Mouse (Mus musculus): ENCODE data around the gene Fbrsl1.

The Fbrsl1 gene

DNA sequence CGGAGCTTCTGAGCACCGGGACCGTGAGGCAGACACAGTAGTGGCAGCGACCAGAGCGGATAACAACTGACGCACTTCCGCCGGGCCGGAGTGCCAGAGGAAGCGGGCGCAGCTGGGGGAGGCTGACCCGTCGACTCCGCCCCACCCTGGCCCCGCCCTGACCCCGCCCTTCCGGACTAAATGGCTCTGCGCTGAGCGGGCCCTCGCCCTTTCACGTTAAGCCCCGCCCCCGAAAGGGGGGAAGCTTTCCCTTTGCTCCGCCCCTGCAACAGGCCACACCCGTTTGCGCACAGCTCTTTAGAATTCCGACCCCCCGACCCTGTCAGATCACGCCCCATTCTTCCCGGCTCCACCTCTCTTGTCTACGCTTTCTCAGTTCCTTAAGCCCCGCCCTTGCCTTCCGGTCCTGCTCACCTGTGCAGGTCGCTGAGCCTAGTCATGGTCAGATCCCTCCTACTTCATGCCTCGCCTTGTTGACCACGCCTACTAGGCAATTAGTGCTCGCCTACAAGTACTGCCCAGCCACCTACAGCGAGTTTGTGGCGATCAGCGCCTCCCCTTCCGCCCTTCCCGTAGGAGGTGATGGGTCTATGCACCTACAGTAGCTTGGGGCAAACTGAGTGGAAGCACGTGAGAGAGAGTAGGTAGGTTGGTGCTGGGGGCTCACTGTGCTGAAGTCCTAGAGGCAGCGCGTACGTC, at the start of gene Fbrsl1:
Fbrsl1 (minus strand) TSS at position 68 of the 699 bp plus-strand sequence.
- in situ Hi-C loops (cut with MboI, MseI): no loop called here

DNA sequence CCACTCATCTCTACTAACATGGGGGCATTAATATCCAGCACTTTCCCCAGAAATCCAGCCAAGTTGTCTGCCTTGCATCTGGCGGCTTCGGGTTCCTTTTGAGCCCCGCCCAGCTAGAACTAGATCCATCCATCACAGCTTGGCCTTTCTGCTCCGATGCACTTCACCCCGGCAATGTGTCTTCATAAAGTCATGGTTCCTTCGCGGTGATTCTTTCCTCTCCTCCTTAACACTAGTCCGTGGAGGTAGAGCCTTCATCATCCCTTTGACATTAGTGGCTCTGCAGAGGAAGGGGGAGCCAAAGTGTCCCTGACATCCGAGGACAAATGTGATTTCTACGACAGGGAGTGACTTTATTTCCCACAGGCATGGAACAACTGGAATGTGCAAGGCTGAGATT, 49.8 kb upstream of the Fbrsl1 start:
- in situ Hi-C loops (cut with MboI, MseI): loop anchor here (5.0 kb wide), 1 partner anchor 134 kb away; no protein-coding TSS in a partner anchor

DNA sequence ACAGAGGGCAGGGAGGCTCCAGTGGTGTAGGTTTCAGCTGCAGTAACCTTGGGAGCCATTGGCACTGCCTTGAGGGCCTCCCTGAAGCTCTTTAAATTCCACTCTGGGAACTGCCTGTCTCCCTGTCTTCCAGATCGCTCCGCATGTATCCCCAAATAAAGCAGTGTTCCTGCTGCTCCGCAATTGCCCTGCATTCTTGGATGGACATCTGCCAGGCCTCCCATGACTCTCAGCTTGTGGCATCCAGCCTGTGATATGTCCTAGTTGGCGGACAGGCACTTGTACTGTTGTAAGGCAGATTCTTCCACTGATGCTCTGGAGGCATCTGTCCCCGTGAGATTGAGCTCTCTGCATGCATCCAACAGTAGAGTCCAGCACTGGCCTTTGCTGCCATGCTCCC, 49.3 kb upstream of the Fbrsl1 start:
- in situ Hi-C loops (cut with MboI, MseI): loop anchor here (5.0 kb wide), 1 partner anchor 135 kb away; no protein-coding TSS in a partner anchor

DNA sequence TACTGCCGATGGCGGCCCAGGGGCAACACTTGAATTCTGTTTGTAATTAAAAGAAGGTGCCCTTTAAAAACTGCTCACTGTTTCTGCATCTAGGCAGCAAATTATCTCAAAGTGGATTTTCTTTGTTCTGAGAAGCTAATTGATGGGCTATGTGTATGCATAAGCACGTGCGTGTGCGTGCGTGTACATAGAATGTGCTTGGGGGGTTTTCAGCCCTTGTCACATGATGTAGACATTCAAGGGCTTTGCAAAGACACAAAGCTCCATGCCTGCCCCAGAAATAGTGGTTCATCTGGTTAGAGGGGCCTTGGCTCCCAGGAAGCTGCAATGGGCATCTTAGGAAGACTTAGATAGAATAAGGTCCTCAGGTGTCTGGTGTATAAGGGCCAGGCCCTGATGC, 46.7 kb upstream of the Fbrsl1 start:
- in situ Hi-C loops (cut with MboI, MseI): loop anchor here (5.0 kb wide), 1 partner anchor 137 kb away; no protein-coding TSS in a partner anchor

DNA sequence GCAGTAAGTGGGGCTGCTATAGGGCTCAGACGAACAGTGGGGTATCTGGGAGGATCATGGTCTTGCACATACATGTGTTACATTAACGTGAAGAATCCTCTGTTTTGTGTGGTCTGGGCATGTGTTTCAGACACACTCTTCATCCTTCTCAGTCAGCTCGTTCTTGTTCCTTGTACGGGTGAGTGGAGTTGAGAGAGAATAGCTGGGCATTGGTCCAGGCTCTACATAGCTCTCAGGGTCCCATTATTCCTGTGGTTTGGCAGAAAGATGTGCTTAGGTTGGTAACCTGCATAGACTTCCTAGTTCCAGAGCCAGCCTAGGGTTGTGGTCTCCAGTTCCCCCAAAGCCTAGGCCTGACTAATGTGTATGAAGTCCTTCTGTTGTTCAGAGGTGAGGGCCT, 46.1 kb upstream of the Fbrsl1 start:
- in situ Hi-C loops (cut with MboI, MseI): no loop called here

DNA sequence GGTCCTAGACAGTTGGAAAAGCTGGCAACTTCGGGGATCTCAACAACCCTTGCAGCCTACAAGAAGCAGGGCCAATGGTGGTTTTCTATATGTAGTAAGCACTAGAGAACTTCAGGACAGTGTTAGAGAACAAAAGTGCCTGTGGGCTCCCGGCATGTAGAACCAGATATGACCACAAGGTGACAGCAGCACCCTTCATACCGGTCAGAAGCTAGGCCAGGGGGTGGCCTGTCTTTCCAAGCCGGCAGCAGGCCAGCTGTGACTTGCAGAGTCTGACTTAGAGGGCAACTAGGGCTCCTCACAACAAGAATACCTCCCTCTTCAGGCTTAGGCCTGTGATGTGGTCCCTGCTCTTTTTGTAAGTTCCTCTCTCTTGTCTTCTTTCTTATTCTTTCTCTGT, 45.5 kb upstream of the Fbrsl1 start:
- in situ Hi-C loops (cut with MboI, MseI): no loop called here

DNA sequence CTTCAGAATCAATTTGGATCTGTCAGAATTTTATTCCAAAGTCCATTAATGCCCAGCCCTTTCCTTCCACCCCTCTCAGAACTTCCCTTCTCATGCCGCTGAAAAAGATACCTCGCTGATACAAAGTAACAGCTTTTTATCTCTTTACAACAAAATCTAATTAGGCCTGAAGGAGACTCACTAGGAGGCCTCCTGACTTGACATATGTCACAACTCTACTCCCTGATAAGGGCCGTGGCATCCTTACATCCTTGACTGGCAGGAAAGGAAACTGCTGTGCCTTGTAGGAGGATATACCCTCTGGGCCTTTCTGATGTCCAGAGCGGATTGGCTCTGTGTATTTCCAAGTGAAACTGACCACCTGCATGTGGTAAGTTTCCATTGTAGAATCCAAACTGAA, 41.3 kb upstream of the Fbrsl1 start:
- in situ Hi-C loops (cut with MboI, MseI): loop anchor here (10.0 kb wide), 1 partner anchor 715 kb away; no protein-coding TSS in a partner anchor

DNA sequence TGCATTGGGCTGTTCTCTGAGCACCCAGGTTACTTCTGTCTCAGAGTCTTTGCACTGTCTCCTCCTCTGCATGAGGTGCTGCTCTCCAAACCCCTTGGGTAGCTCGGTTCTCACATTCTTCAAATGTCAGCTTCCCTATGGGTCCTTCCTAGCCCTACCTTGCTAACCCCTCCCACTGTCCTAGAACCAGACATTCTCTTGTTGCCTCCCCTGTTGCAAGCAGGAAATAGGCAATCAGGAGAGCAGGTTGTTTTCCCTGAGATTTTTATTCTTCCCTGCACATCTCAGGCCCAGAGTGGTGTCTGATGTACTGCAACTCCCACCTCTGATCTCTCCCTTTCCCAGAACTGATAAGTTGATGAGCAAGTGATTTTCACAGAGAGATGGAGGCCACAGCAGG, 39.6 kb upstream of the Fbrsl1 start:
- in situ Hi-C loops (cut with MboI, MseI): loop anchor here (10.0 kb wide), 1 partner anchor 717 kb away; no protein-coding TSS in a partner anchor

DNA sequence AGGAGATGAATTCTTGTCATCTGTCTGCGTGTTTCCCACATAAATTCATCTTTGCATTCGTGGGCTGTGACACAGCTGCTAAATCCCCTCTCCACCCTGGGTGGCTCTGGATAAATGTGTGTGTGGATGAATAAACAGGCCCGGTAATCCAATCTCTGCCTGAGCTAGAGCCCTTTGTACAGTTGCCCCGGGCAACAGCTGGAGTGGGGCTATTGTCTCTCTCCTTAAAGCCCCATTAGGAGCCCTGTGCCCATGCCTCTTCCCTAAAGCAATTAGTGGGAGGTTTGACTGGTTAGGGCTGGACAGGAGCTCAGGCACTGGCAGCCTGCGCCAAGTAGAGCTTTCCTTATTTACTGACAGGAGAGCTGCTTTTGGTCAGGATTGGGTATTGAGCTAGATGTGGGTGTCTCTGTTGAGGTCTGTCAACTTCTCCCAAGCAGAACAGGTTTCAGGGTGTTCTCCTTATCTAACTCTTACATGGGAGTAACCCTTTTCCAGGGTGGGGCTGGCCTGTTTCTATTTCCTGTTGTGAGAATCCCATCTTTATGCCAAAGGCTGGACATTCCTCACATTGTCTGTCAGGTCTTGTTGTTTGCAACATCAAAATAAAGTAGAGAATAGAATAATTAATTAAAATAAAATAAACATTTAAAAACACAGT, 38.5 kb upstream of the Fbrsl1 start:
- in situ Hi-C loops (cut with MboI, MseI): loop anchor here (10.0 kb wide), 1 partner anchor 718 kb away; no protein-coding TSS in a partner anchor

DNA sequence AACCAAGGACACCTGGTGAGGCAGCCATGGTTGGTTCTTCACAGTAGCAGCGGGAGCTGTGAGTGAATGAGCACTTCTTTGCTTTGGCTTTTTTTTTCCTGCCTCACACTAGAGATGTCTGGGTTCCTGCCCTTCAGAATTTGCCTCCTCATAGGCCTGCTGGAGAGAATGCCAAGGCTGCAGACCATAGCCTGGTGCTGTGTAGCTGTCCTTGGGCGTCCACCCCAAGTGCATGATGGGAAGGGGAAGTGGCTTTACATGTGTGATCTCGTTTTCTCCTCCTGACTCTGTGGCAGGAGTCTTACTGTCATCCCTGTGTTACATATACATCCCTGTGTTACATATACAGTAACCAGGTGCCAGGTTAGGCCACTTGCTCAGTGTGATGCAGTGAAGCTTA, 36.4 kb upstream of the Fbrsl1 start:
- in situ Hi-C loops (cut with MboI, MseI): loop anchor here (10.0 kb wide), 1 partner anchor 720 kb away; no protein-coding TSS in a partner anchor

DNA sequence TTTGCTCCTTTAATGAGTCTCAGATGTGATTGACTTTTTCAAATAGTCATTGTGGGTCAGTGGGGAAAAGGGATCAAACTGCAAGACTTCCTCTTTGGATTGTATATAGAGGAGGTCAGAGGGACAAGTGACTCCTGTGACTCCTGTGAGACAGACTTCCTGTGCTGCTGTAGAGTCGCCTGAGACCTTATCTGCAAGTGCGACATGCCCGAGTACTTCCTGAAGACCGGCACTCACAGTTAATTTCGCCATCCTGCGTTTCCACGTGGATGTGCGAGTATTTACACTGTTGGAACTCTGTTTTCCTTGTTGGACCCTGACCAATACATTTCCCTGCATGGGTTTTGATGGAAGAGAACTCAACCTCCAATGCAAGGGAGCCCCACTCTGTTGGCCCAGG, 30.9 kb upstream of the Fbrsl1 start:
- in situ Hi-C loops (cut with MboI, MseI): no loop called here

DNA sequence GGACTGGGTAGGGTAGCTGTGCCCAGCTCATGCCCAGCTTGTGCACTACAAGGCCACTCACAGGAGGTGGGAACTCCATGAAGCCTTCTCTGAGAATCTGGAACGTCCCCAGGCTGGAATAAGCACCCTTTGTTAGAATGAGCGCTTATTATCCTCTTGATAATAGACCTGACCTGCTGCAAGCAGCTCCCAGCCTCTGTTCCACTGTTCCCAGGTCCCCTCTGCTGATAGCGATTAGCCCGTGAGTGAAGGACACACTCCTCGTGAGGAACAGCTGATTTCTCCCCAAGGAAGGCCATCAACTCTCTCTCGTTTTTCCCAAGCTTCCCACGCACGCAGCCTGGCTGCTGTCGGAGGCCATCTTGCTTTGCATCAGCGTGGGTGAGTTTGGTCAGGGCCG, 25.9 kb upstream of the Fbrsl1 start:
- in situ Hi-C loops (cut with MboI, MseI): no loop called here

DNA sequence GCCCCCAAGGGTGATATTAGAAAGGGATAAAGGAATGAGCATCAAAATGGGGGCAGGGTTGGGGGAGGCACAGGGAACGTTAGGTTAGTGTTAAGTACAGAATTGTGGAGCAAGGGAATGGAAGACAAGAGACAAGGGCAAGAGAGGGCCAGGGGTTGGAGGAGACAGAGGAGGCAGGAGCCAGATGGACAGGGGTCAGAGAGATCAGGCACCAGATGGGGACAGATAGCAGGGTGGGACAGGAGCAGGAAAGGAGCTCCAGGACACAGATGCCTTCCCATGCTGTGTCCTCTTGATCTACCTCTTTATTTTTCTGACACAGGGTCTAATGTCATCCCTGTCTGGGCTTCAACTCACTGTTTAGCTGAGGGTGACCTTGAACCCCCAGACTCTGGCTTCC, 24.5 kb upstream of the Fbrsl1 start:
- in situ Hi-C loops (cut with MboI, MseI): no loop called here

DNA sequence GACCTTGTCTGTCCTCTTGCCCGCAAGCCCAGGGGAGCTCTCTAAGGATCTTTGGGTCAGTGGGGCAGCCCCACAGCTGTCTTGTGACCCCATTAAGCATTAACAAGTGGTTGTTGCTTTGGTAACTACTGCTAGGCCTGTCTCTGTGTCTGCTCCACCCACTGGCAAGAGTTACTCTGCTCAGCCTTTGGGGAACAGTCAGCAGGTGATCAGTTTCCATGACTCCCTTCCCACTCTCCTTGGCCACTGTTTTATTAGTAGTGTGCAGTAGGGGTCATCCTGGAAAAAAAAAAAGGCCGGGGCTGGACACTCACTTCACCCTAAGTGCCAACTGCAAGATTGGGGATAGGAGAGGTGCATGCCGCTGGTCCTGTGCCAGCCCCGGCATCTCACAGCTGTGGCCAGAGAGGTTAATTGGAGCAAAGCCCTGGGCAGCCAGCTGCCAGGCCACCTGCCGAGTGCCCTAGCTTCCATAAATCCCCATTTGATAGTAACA, 23.7 kb upstream of the Fbrsl1 start:
- in situ Hi-C loops (cut with MboI, MseI): no loop called here

DNA sequence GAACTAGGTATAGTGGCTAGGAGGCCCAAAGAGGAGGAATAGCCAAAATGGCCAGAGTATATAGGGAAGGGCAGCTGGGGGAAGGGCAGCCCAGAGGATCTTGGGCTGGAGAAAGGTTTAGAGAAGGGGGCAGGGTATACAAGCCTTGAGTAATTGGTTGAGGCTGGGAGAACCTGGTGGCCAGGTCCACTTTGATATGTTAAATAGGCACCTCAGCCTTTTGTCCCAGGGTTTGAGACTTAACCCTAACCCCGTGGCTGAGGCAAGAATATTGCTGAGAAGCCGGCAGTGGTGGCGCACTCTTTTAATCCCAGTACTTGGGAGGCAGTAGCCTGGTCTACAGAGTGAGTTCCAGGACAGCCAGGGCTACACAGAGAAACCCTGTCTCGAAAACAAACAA, 23.0 kb upstream of the Fbrsl1 start:
- in situ Hi-C loops (cut with MboI, MseI): no loop called here

DNA sequence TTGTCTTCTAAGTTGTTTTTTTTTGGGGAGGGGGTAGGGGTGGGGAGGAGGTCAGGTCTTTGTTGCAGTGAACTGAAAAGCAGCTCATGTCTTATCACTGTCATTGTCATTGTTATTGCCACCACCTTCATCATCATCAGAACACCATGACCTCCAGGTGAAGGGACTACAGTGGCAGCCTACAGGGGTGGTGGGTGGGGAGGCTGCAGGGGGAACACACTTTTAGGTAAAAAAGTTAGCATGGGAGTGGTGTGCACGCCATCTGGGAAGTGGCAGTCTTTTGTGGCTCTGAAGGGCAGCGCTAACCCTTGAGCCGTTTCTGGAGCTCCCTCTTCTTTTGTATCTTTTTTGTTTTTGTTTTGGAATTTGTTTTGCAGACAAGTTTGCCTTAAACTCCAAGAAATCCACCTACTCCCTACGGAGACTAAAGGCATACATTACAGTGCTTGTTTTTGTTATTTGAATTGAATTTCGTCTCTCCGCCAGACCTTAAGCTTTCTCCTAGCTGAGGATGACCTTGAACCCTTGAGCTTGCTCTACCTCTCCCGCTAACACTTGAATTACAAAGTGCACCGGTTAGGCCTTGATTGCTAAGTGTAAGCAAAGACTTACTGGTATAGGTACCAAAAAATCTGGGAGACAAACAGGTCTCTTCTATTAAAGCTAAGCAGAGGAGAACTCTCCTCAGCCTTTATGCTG, 21.1 kb upstream of the Fbrsl1 start:
- in situ Hi-C loops (cut with MboI, MseI): no loop called here

DNA sequence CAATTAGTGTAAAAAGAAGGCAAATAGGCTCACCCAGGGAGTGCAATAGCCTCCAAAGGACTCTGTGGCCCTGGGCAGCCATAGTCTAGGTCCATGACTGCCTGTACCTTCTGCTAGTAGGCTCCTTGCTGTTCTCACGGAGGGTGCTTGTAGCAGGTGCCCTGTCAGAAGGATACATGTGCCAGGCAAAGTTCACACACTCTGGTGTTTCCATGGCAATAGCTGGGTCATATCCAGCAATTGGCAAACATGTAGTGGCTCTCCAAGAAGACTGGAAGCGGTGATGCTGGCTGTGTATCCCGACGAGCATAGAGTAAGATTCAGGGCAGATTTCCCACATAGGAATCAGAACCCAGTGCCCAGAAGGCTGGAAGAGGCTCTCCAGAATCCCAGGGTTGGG, 20.0 kb upstream of the Fbrsl1 start:
- in situ Hi-C loops (cut with MboI, MseI): no loop called here

DNA sequence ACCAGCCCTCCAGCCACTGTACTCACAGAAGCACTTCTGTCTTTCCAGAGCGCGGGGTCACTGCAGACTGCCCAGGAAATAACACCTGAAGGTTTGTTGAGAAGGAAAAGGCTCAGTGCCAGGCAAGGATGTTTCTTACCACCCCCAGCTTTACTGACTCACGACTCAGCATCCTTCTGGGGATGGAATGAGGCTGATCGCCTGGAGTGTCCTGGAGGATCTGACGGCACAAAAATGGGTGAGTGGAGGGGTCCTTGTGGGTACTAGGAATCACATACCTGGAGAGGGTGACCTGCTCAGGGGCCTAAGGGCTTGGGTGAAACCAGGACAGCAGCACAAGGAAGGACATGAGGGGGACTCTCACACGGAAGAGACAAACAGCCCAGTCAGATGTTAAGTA, 19.4 kb upstream of the Fbrsl1 start:
- in situ Hi-C loops (cut with MboI, MseI): no loop called here

DNA sequence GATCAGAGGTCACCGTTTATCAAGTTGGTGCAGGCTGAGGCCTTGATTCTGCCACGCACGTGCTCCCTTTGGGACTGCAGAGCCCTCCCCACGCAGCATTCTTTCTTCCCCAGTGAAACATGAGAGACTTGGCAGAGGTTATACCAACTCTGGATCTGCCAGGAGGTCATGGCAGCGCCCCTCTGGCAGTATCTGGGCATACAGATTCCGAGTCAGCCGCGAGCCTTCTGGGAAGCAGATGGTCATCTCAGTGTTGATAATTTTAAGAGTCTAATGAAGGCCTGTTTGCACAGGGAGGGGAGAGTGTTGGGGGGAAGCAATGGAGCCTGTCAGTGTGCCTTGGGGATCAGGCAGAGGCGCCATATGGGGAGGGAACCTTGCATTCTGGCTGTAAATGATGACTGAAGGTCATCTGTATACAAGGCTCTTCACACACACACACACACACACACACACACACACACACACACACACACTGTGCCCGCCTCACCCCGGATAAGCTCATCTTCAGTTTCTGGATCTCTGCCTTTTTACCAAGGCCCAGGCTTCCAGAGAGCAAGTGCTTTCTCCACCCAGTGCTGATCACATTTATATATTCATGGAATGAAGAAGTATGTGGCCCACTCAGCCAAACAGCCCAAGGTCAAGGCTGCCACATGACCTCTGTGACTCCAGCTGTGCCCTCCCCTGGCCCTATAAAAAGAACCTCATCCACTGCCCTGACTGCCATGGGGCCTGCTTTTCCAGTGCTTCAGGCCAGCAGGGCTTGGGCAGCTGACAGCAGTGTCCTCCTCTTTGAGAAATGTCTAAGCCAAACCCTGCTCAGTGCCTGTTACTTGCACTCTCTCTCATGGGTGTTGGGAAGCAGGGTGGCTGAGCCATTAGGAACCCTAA, 18.5 kb upstream of the Fbrsl1 start:
- in situ Hi-C loops (cut with MboI, MseI): no loop called here

DNA sequence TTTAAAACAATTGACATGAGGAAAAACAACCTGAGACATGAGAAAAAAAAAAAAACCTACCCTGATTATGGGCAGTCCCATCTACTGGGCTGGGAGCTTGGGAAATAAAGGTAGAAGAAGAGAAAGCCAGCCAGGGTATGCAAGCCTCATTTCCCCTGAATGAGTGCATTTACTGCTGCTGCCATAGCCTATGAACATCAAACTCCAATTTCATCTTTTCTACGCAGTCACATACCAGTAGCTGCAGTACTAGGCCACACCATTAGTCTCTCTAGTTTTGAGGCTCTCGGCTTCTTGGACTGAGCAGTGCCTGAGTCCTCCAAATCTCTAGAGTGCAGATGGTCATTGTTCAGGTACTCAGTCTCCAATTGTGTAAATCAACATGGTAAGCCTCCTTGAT, 14.3 kb upstream of the Fbrsl1 start:
- in situ Hi-C loops (cut with MboI, MseI): no loop called here

DNA sequence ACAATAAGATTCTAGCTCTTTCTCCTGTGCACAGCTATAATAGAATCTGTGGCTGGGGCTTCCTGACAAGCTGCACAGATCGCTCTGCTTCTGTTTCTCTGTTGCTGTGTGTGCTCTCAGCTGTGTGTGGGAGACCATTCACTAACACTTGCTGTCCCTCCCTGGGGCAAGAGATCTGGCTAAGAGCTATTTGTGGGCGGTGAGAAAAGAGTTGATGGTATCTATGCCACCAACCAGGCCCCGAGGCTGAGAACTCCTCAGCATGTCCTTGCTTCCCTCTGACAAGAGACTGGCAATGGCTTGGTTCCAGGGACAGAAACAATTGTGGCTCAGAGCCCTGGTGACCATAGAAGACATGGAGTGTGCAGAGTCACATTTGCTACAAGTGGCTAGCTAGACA, 10.6 kb upstream of the Fbrsl1 start:
- in situ Hi-C loops (cut with MboI, MseI): no loop called here
